Mouse (Mus musculus) limb, embryonic 12.5 days (tissue): Measurements from ENCODE around the gene Adgrg3. TPM values are rescaled to one million over a fixed set of nuclear protein-coding genes. Genes with fewer than 3 reads are reported as not detected.

Source experiments
- ATAC-seq: fragments of 200-750 bp; cut with Nextera tagmentation; 2 replicates; pipeline ENCODE4 v1.8.0; 2017; ENCODE audit warnings: low read depth, moderate TSS enrichment; ENCODE audit not compliant: insufficient number of reproducible peaks, insufficient read depth, low FRiP score, low TSS enrichment
- H3K27ac ChIP-seq: fragments of 300-500 bp; sonication (generic); 2 replicates; pipeline ENCODE4 v1.5.1; 2016; ENCODE audit warnings: mild to moderate bottlenecking, moderate library complexity
- H3K27me3 ChIP-seq: fragments of 300-500 bp; sonication (generic); 2 replicates; pipeline ENCODE4 v1.6.1; 2016; ENCODE audit warnings: mild to moderate bottlenecking, moderate library complexity
- H3K36me3 ChIP-seq: fragments of 300-500 bp; sonication (generic); 2 replicates; pipeline ENCODE4 v1.6.1; 2016; ENCODE audit warnings: mild to moderate bottlenecking, moderate library complexity
- H3K4me1 ChIP-seq: fragments of 300-500 bp; sonication (generic); replicated peaks from 2 replicates; pipeline ENCODE4 v1.6.1; 2016
- H3K4me2 ChIP-seq: fragments of 300-500 bp; sonication (generic); 2 replicates; pipeline ENCODE4 v1.6.1; 2016; ENCODE audit warnings: mild to moderate bottlenecking, moderate library complexity
- H3K4me3 ChIP-seq: fragments of 300-500 bp; sonication (generic); replicated peaks from 2 replicates; pipeline ENCODE4 v1.5.1; 2016; ENCODE audit warnings: mild to moderate bottlenecking
- H3K9ac ChIP-seq: fragments of 300-500 bp; sonication (generic); replicated peaks from 2 replicates; pipeline ENCODE4 v1.6.1; 2016; ENCODE audit warnings: mild to moderate bottlenecking, moderate library complexity
- H3K9me3 ChIP-seq: fragments of 300-500 bp; sonication (generic); 2 replicates; pipeline ENCODE4 v1.6.1; 2016; ENCODE audit warnings: mild to moderate bottlenecking, moderate library complexity
- WGBS: fragments of 180-500 bp; shearing (Covaris S2); methylation state at CpG from one replicate; pipeline ENCODE4 v1.1.7; 2016; 5-methylcytosine and 5-hydroxymethylcytosine counted together
- polyA plus RNA-seq: library from polyadenylated mRNA; unstranded; fragments of >200 nt; fragmentation: Nextera tagmentation; extraction: Ambion mirVana; gene quantifications from 2 replicates; pipeline ENCODE4 v1.2.1, GENCODE M21; 2016

The Adgrg3 gene
- polyA plus RNA-seq, 1 experiment from 2014 or later: 2.2 TPM

DNA sequence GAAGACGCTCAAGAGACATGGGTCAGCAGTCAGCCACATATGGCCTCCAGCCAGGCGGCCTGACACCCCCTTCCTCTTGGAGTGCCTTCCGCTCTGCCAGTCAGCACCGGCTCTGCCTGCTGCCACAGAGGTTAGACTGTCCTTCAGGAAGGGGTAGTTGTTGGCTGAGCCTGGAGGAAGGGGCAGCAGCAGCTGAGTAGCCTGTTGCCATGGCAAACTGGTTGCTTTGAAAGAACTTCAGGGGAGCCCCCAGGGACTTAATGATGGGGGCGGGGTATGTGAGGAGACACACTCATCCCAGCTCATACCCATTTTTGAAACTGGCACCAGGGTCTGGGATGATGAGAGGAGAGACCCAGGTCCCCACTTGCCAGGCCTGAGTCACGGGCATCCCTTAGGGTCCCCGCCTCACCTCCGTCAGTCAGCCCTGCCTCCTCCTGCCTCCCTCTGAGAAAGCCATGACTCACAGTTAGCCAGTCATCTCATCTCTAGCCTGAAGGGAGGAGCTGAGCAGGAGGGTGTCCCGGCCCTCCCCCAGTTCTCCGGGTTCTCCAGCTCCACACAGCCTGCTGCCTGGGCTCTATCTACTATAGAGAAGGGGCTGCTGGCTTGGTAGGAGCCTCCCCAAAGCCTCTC is 33.5 kb upstream of the Adgrg3 start:
- peak; percentile 57; the same call in 1 of the 2 replicates for ATAC-seq
- H3K27ac ChIP-seq: no peak overlapping the region
- 0 out of 2 replicates have a peak overlapping the region, but pooled peaks have one; percentile 2 for H3K4me2 ChIP-seq
- H3K4me3 ChIP-seq: no peak overlapping the region
- no peak overlapping the region for H3K9ac ChIP-seq
- H3K27me3 ChIP-seq: peaks cover 3% of the 10 kb centered on the region; the same call in 1 of the 2 replicates
- no peaks in the 10 kb centered on the region for H3K36me3 ChIP-seq
- peaks cover 24% of the 10 kb centered on the region for H3K4me1 ChIP-seq
- no peaks in the 10 kb centered on the region for H3K9me3 ChIP-seq
- 25% methylated on average over 10 of the region's 10 CpGs for WGBS

DNA sequence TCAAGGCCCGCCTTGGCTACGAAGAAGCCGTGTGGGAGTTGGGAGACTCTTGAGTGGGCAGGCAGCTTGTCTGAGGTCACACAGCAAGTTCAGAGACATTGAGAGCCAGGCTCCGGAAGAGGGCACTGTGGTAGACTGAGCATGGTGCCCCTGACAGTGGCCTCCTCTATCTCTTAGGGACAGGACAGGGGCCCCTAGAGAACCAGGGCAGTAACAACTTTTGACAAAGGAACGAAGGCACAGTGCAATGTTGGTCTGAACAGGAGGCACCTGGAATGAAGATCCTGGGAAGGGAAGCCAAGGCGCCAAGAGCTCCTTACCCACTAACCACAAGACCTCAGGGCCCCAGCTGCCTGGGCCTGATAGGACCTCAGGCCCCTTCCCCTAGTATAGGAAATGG is 32.5 kb upstream of the Adgrg3 start:
- Histone ChIP-seq H3K27ac (no peak overlapping the region), H3K9ac (no peak overlapping the region), H3K4me1 (peaks cover 24% of the 10 kb centered on the region), H3K36me3 (no peaks in the 10 kb centered on the region), H3K9me3 (no peaks in the 10 kb centered on the region), H3K4me2 (no peak overlapping the region), H3K27me3 (no peaks in the 10 kb centered on the region; the same call in 1 of the 2 replicates), H3K4me3 (no peak overlapping the region)
- no peak for ATAC-seq
- 79% methylated on average over 6 of the region's 6 CpGs for WGBS

- Histone ChIP-seq H3K4me1 (peaks cover 24% of the 10 kb centered on the region), H3K9ac (0 out of 2 replicates have a peak overlapping the region, but pooled peaks have one; percentile 5), H3K4me2 (no peak overlapping the region), H3K4me3 (no peak overlapping the region), H3K27me3 (peaks cover 14% of the 10 kb centered on the region), H3K9me3 (no peaks in the 10 kb centered on the region), H3K27ac (no peak overlapping the region), H3K36me3 (no peaks in the 10 kb centered on the region)
- WGBS: 54% methylated on average over 5 of the region's 5 CpGs
- ATAC-seq: no peak
Observed at GRCm38 (mm10) chr8:94986676-94987075, 30.8 kb upstream of the Adgrg3 start.

DNA sequence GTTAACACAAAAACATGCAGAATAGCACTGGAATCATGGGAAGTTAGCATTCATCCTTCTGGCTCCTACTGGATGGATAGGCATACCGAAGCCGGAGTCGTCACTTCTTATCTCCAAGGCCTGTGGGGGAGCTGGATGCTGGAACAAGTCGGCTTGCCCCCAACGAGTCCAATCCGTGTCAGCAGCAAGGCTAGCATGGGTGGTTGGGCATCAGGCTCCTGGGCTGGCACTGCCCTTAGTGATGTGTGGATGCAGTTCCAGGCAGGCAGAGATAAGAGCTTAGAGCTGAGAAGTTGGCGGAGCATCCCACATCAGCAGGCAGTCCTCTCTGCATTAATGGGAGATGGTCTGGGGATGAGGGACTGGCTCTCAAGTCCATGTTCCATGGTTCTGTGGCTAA is 29.9 kb upstream of the Adgrg3 start:
- no peak overlapping the region for H3K4me2 ChIP-seq

DNA sequence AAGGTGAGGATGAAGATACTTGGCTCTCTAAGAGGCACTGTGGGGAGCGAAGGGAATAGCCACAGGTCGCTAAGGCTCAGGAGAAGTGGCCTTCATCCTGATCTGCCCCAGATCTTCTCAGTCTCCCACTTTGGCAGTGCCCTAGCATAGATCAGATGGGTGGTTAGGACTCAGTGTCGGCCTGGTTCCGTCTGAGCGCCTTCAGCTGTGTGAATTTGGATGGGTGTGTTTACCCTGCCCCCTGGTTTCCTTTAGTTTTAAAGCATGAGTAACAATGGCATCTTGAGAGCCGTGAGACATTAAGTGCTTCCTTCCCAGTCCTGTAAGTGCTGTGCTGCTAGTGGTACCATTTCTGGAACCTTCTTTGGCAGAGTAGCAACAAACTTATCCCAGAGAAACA is 28.9 kb upstream of the Adgrg3 start:
- Histone ChIP-seq H3K9ac (no peak overlapping the region), H3K27me3 (peaks cover 14% of the 10 kb centered on the region), H3K9me3 (no peaks in the 10 kb centered on the region), H3K4me2 (no peak overlapping the region), H3K4me3 (no peak overlapping the region), H3K36me3 (no peaks in the 10 kb centered on the region), H3K4me1 (peaks cover 18% of the 10 kb centered on the region), H3K27ac (no peak overlapping the region)
- WGBS: 85% methylated on average over 6 of the region's 6 CpGs
- no peak for ATAC-seq

More for the DNA sequence above, 29.9 kb upstream of the Adgrg3 start:
- Histone ChIP-seq H3K9ac (no peak overlapping the region), H3K4me3 (no peak overlapping the region), H3K9me3 (no peaks in the 10 kb centered on the region), H3K27ac (no peak overlapping the region), H3K27me3 (peaks cover 14% of the 10 kb centered on the region), H3K4me1 (peaks cover 24% of the 10 kb centered on the region), H3K36me3 (no peaks in the 10 kb centered on the region)
- 87% methylated on average over 7 of the region's 7 CpGs for WGBS
- no peak for ATAC-seq

- Histone ChIP-seq H3K27ac (no peak overlapping the region), H3K9me3 (no peaks in the 10 kb centered on the region), H3K9ac (no peak overlapping the region), H3K4me2 (no peak overlapping the region), H3K4me1 (peaks cover 20% of the 10 kb centered on the region), H3K36me3 (no peaks in the 10 kb centered on the region), H3K4me3 (no peak overlapping the region), H3K27me3 (peaks cover 14% of the 10 kb centered on the region)
- 86% methylated on average over 4 of the region's 4 CpGs for WGBS
- ATAC-seq: no peak
Observed at GRCm38 (mm10) chr8:94989711-94990110, 27.8 kb upstream of the Adgrg3 start.

DNA sequence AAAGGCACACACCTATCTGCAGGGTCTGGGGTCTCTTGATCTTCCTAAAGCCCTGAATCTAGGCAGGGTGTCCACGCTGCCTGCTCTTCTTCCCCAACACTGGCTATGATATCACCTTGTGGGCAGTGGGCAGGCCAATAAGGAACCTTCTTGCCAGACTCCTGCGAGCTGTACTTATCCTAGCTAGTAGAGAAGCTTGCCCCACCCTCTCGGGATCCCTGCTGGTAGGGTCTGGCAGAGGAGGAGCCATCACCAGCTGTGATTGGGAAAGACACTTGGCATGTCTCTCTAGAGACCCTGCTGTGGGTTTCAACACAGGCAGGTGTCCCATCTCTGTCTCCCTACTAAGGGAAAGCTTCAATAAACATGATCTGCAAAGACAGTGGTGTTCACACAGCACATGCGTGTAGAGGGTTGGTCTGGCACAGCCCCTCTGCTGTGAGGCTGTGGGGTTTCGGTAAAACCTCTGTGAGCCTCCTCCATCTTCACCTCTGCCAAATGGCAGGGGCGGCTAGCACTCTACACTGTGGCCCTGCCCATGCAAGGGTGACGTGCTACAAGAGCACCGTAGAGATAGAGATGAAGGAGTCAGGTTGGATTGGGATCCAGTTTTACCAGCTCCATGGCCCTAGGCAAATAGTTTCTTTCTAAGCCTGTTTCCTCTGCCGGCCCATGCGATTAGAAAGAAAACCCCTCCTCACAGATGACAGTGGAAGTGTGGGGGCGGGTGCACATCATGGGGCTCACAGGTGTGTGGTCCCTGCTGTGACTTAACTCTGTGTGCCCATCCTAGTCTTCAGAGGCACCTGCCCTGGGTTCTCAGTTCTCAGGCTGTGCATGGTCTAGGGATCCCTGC is 26.7 kb upstream of the Adgrg3 start:
- no peak overlapping the region for H3K9ac ChIP-seq
- H3K4me1 ChIP-seq: peaks cover 28% of the 10 kb centered on the region
- WGBS: 48% methylated on average over 11 of the region's 11 CpGs
- H3K27ac ChIP-seq: no peak overlapping the region
- no peaks in the 10 kb centered on the region for H3K9me3 ChIP-seq
- H3K4me2 ChIP-seq: no peak overlapping the region
- H3K4me3 ChIP-seq: no peak overlapping the region
- ATAC-seq: no peak
- H3K36me3 ChIP-seq: no peaks in the 10 kb centered on the region
- peaks cover 14% of the 10 kb centered on the region for H3K27me3 ChIP-seq

DNA sequence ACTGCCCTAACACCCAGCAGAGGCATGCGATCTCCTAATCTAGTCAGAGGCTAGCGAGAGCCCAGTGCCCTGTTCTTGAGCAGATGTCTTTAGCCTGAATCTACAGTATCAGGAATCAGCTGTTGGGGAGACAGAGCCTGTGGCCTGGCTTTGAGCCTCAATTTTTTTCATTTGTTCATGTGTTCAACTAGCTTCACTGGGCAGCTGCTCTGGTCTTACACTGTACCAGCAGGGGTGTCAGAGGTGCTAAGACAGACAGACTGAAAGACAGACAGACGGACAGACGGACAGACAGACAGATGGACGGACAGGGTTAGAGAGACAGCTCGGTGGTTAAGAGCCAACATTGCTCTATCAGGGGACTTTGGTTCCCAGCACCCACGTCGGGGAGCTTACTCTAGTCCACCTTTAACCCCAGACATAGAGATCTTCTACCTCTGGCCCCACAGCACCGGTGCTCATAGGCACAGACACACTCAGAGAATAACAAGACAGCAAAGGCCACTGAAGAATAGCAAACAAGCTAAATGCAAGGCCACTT is 26.0 kb upstream of the Adgrg3 start:
- WGBS: 81% methylated on average over 9 of the region's 9 CpGs
- Histone ChIP-seq H3K9me3 (no peaks in the 10 kb centered on the region), H3K4me3 (no peak overlapping the region), H3K9ac (no peak overlapping the region), H3K27ac (no peak overlapping the region), H3K4me1 (peaks cover 31% of the 10 kb centered on the region), H3K27me3 (peaks cover 14% of the 10 kb centered on the region), H3K4me2 (no peak overlapping the region), H3K36me3 (no peaks in the 10 kb centered on the region)
- no peak for ATAC-seq

- WGBS: 84% methylated on average over 4 of the region's 4 CpGs
- peaks cover 32% of the 10 kb centered on the region for H3K4me1 ChIP-seq
- H3K36me3 ChIP-seq: no peaks in the 10 kb centered on the region
- no peak overlapping the region for H3K9ac ChIP-seq
- no peak for ATAC-seq
- H3K27me3 ChIP-seq: peaks cover 14% of the 10 kb centered on the region
- H3K4me3 ChIP-seq: no peak overlapping the region
- no peak overlapping the region for H3K4me2 ChIP-seq
- H3K27ac ChIP-seq: no peak overlapping the region
- H3K9me3 ChIP-seq: no peaks in the 10 kb centered on the region
Observed at GRCm38 (mm10) chr8:94992010-94992409, 25.5 kb upstream of the Adgrg3 start.

DNA sequence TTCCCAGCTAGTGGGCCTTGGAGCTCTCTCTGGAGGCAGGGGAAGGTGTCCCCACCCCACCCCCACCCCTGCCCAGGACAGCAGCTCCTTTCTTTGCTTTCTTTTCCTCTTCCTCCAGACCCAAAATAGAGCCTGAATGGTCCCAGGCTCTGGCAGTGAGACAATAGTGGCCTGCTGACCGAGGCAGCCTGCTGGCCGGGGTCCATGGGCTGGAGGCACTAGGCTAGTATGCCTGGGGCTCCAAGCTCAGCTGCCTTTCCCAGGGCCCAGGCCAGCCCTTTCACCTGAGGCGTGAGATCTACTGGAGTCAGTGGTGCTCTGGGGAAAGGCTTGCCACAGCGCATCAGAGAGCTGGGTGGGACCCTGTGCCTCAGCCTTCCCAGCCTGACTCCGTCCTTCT is 25.0 kb upstream of the Adgrg3 start:
- no peak for ATAC-seq
- Histone ChIP-seq H3K4me1 (peaks cover 38% of the 10 kb centered on the region), H3K27ac (no peak overlapping the region), H3K9me3 (no peaks in the 10 kb centered on the region), H3K27me3 (peaks cover 14% of the 10 kb centered on the region), H3K36me3 (no peaks in the 10 kb centered on the region), H3K4me2 (no peak overlapping the region), H3K4me3 (no peak overlapping the region), H3K9ac (no peak overlapping the region)
- 67% methylated on average over 5 of the region's 5 CpGs for WGBS

DNA sequence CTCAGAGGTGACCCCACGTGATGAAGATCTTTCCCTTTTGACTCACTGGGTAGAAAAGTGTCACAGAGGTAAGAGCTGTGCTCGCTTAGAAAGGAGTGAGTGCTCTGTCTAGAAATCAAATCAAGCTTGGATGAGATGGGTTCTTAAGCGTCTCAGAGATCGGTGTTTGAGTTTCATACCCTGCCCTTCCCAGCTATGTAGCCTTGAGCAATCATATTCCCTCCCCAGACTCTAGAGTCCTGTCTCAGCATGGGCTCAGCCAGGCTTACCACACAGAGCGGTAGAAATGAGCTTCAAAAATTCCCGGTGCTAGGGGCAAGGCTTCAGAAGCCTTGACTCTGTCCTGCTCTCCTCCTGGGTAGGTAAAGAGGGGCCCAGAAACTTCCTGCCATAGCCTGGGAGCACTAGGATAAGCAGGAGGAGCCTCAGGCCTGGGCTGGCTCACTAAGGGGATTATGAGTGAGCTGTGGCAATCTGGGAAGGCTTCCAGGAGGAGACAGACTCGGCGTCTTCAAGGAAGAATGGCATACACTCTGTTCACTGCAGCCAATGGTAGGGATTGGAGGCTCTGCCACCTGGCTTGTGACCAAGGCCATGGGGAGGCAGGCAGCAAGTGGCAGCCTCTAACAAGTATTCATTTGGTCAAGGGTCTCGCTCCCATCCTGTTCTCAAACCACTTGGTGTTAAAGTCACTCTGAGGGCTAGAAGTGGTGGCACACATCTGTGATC is 24.3 kb upstream of the Adgrg3 start:
- no peak overlapping the region for H3K27ac ChIP-seq
- H3K4me2 ChIP-seq: no peak overlapping the region
- H3K4me1 ChIP-seq: peaks cover 41% of the 10 kb centered on the region

More for the DNA sequence above, 24.3 kb upstream of the Adgrg3 start:
- no peak for ATAC-seq
- H3K27me3 ChIP-seq: peaks cover 14% of the 10 kb centered on the region
- no peak overlapping the region for H3K9ac ChIP-seq
- H3K36me3 ChIP-seq: no peaks in the 10 kb centered on the region
- 71% methylated on average over 9 of the region's 9 CpGs for WGBS
- no peaks in the 10 kb centered on the region for H3K9me3 ChIP-seq
- H3K4me3 ChIP-seq: no peak overlapping the region
